Mouse (Mus musculus) heart, embryonic 11.5 days (tissue): ENCODE results near the gene Cdkn2b. TPM values are rescaled to one million over a fixed set of nuclear protein-coding genes. Genes with fewer than 3 reads are reported as not detected.

Source experiments
- ATAC-seq: fragments of 200-750 bp; cut with Nextera tagmentation; replicated peaks from 2 replicates; pipeline ENCODE4 v1.8.0; 2017; ENCODE audit warnings: moderate library complexity; ENCODE audit not compliant: insufficient number of reproducible peaks, low FRiP score, low TSS enrichment
- H3K27ac ChIP-seq: fragments of 300-500 bp; sonication (generic); 2 replicates; pipeline ENCODE4 v1.5.1; 2014; ENCODE audit warnings: mild to moderate bottlenecking, low read depth, low read length
- H3K27me3 ChIP-seq: fragments of 300-500 bp; sonication (generic); 2 replicates; pipeline ENCODE4 v1.6.1; 2014; ENCODE audit warnings: mild to moderate bottlenecking, low read length, mixed read lengths; ENCODE audit not compliant: control insufficient read depth, insufficient read depth
- H3K36me3 ChIP-seq: fragments of 300-500 bp; sonication (generic); 2 replicates; pipeline ENCODE4 v1.6.1; 2014; ENCODE audit warnings: mild to moderate bottlenecking, low read length, moderate library complexity, mixed read lengths; ENCODE audit not compliant: control insufficient read depth, insufficient read depth
- H3K4me1 ChIP-seq: fragments of 300-500 bp; sonication (generic); 2 replicates; pipeline ENCODE4 v1.6.1; 2014; ENCODE audit warnings: low read length; ENCODE audit not compliant: control insufficient read depth, insufficient read depth
- H3K4me2 ChIP-seq: fragments of 300-500 bp; sonication (generic); 2 replicates; pipeline ENCODE4 v1.6.1; 2014; ENCODE audit warnings: mild to moderate bottlenecking, moderate library complexity
- H3K4me3 ChIP-seq: fragments of 300-500 bp; sonication (generic); 2 replicates; pipeline ENCODE4 v1.5.1; 2014; ENCODE audit warnings: low read depth, low read length
- H3K9ac ChIP-seq: fragments of 300-500 bp; sonication (generic); 2 replicates; pipeline ENCODE4 v1.6.1; 2014; ENCODE audit warnings: mild to moderate bottlenecking, low read depth, low read length, moderate library complexity
- H3K9me3 ChIP-seq: fragments of 300-500 bp; sonication (generic); replicated peaks from 2 replicates; pipeline ENCODE4 v1.6.1; 2016; ENCODE audit warnings: low read length; ENCODE audit not compliant: control insufficient read depth
- WGBS: fragments of 180-500 bp; shearing (Covaris S2); extraction: QIAGEN DNeasy Blood & Tissue Kit; methylation state at CpG from one replicate; pipeline ENCODE4 v1.1.7; 2014; ENCODE audit not compliant: insufficient replicate concordance; 5-methylcytosine and 5-hydroxymethylcytosine counted together
- polyA plus RNA-seq: library from polyadenylated mRNA; unstranded; fragments of >200 nt; fragmentation: Nextera tagmentation; extraction: Ambion mirVana; gene quantifications from 2 replicates; pipeline ENCODE4 v1.2.1, GENCODE M21; 2014

Gene Cdkn2b
- polyA plus RNA-seq, 1 experiment from 2014 or later: 2.4 TPM

GRCm38 (mm10) chr4:89348842-89349241 is 38.0 kb upstream of the Cdkn2b start:
- no peaks in the 10 kb centered on the region for H3K27me3 ChIP-seq
- no peaks in the 10 kb centered on the region for H3K9me3 ChIP-seq
- 47% methylated on average over 5 of the region's 5 CpGs for WGBS
- H3K36me3 ChIP-seq: no peaks in the 10 kb centered on the region
- ATAC-seq: no peak
- no peak overlapping the region for H3K4me2 ChIP-seq
- H3K4me3 ChIP-seq: no peak overlapping the region
- H3K9ac ChIP-seq: no peak overlapping the region
- no peak overlapping the region for H3K27ac ChIP-seq
- no peaks in the 10 kb centered on the region for H3K4me1 ChIP-seq

- 10% methylated on average over 13 of the region's 13 CpGs for WGBS
- ATAC-seq: no peak
- peaks cover 16% of the 10 kb centered on the region for H3K27me3 ChIP-seq
These were observed 2.6 kb upstream of the Cdkn2b start for GRCm38 (mm10) chr4:89313461-89313860.

GRCm38 (mm10) chr4:89309996-89310395 is 843 bp downstream of the Cdkn2b start:
- ATAC-seq: no peak
- Histone ChIP-seq H3K9me3 (no peaks in the 10 kb centered on the region), H3K4me3 (peak overlapping the region; percentile 63; the same call in 1 of the 2 replicates), H3K36me3 (no peaks in the 10 kb centered on the region), H3K27ac (no peak overlapping the region), H3K9ac (no peak overlapping the region), H3K27me3 (peaks cover 45% of the 10 kb centered on the region), H3K4me1 (no peaks in the 10 kb centered on the region; the same call in 1 of the 2 replicates), H3K4me2 (peak overlapping the region; percentile 97)
- 3% methylated on average over 11 of the region's 11 CpGs for WGBS

More at GRCm38 (mm10) chr4:89313461-89313860, 2.6 kb upstream of the Cdkn2b start:
- Histone ChIP-seq H3K4me2 (no peak overlapping the region), H3K9me3 (no peaks in the 10 kb centered on the region), H3K9ac (no peak overlapping the region), H3K4me3 (no peak overlapping the region), H3K4me1 (no peaks in the 10 kb centered on the region), H3K27ac (no peak overlapping the region), H3K36me3 (no peaks in the 10 kb centered on the region)

DNA sequence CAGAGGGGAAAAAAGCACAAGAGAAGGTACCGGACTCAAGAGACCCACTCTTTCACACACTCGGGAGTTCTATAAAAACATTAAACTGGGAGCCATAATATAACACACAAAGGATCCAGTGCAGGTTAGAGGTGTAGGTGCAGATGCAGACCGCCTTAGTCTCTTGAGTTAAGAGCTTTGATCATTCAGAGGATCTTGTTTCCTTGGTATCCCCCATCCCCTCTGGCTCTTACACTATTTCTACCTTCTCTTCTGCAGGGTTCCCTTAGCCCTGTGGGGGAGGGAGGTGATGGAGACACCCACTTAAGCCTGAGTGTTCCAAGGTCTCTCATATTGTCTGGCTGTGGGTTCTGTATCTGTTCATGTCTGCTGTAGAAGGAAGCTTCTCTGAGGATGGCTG is 2.8 kb downstream of the Cdkn2b start:
- no peaks in the 10 kb centered on the region for H3K9me3 ChIP-seq
- no peak overlapping the region for H3K4me3 ChIP-seq
- H3K27me3 ChIP-seq: peaks cover 64% of the 10 kb centered on the region
- H3K4me1 ChIP-seq: peaks cover 2% of the 10 kb centered on the region; the same call in 1 of the 2 replicates
- no peak for ATAC-seq
- no peaks in the 10 kb centered on the region for H3K36me3 ChIP-seq
- H3K27ac ChIP-seq: no peak overlapping the region
- 16% methylated on average over 3 of the region's 3 CpGs for WGBS
- no peak overlapping the region for H3K9ac ChIP-seq
- H3K4me2 ChIP-seq: no peak overlapping the region

- 3% methylated on average over 25 of the region's 25 CpGs for WGBS
- H3K4me3 ChIP-seq: no peak overlapping the region
These were observed 4.0 kb downstream of the Cdkn2b start for GRCm38 (mm10) chr4:89306798-89307365.

GRCm38 (mm10) chr4:89305691-89306090 is 5.1 kb downstream of the Cdkn2b start:
- H3K27me3 ChIP-seq: peaks cover 79% of the 10 kb centered on the region
- H3K27ac ChIP-seq: no peak overlapping the region
- no peak overlapping the region for H3K4me3 ChIP-seq
- H3K4me2 ChIP-seq: no peak overlapping the region
- H3K4me1 ChIP-seq: peaks cover 2% of the 10 kb centered on the region; the same call in 1 of the 2 replicates
- no peaks in the 10 kb centered on the region for H3K9me3 ChIP-seq
- 6% methylated on average over 3 of the region's 3 CpGs for WGBS
- no peak overlapping the region for H3K9ac ChIP-seq
- no peaks in the 10 kb centered on the region for H3K36me3 ChIP-seq
- no peak for ATAC-seq

More at GRCm38 (mm10) chr4:89306798-89307365, 4.0 kb downstream of the Cdkn2b start:
- Histone ChIP-seq H3K9me3 (no peaks in the 10 kb centered on the region), H3K27me3 (peaks cover 71% of the 10 kb centered on the region), H3K4me2 (no peak overlapping the region), H3K9ac (no peak overlapping the region), H3K27ac (no peak overlapping the region), H3K4me1 (peaks cover 2% of the 10 kb centered on the region; the same call in 1 of the 2 replicates), H3K36me3 (no peaks in the 10 kb centered on the region)
- ATAC-seq: no peak

DNA sequence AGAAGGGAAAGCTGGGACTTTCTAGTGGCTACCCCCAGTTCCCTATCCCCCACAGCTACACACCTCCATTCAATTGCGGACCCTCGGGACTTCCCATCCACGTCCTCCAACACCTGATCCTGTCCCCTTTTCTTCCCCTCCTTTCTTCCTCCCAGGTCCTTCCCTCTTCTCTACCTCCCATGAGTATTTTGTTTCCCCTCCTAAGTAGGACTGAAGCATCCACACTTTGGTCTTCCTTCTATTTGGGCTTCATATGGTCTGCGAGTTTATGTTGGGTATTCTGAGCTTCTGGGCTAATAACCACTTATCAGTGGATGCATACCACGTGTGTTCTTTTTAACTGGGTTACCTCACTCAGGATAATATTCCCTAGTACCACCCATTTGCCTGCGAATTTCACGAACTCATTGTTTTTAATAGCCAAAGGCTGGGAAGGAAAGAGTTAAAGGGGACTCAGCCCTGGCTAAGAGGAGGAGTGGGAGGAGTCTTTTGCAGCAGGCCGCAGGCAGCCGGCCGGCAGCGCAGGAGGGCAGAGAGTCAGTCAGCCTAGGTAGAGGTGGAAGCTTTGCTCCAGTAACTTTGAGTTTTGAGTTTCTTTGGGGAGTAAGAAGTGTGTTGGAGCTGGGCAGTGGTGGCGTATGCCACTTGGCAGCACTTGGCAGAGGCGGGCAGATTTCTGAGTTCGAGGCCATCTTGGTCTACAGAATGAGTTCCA is 7.4 kb downstream of the Cdkn2b start:
- H3K36me3 ChIP-seq: no peaks in the 10 kb centered on the region
- WGBS: under 1% methylated on average over 14 of the region's 14 CpGs
- no peak overlapping the region for H3K27ac ChIP-seq

GRCm38 (mm10) chr4:89302129-89302528 is 8.7 kb downstream of the Cdkn2b start:
- Histone ChIP-seq H3K27ac (no peak overlapping the region), H3K4me3 (no peak overlapping the region), H3K27me3 (peaks cover 81% of the 10 kb centered on the region), H3K4me2 (no peak overlapping the region), H3K9me3 (no peaks in the 10 kb centered on the region), H3K4me1 (peaks cover 2% of the 10 kb centered on the region; the same call in 1 of the 2 replicates), H3K36me3 (no peaks in the 10 kb centered on the region), H3K9ac (no peak overlapping the region)
- ATAC-seq: no peak
- WGBS: 0% methylated on average over 1 of the region's 1 CpGs

More for the DNA sequence above, 7.4 kb downstream of the Cdkn2b start:
- H3K27me3 ChIP-seq: peaks cover 82% of the 10 kb centered on the region
- H3K4me1 ChIP-seq: peaks cover 2% of the 10 kb centered on the region; the same call in 1 of the 2 replicates
- no peak overlapping the region for H3K4me3 ChIP-seq
- peak overlapping the region; percentile 34 for H3K4me2 ChIP-seq
- no peaks in the 10 kb centered on the region for H3K9me3 ChIP-seq
- no peak for ATAC-seq
- H3K9ac ChIP-seq: no peak overlapping the region
